Mouse (Mus musculus) midbrain, embryonic 13.5 days (tissue): Measurements from ENCODE around the gene Kcnh6. TPM values are rescaled to one million over a fixed set of nuclear protein-coding genes. Genes with fewer than 3 reads are reported as not detected.
A peak's percentile ranks its signal among the peaks of the same experiment; 100 is the strongest.

Experiments used
- ATAC-seq: fragments of 200-750 bp; cut with Nextera tagmentation; 2 replicates; pipeline ENCODE4 v1.8.0; 2017; ENCODE audit warnings: mild to moderate bottlenecking, moderate TSS enrichment, moderate library complexity
- H3K27ac ChIP-seq: fragments of 300-500 bp; sonication (generic); 2 replicates; pipeline ENCODE4 v1.5.1; 2015; ENCODE audit warnings: inconsistent platforms, mild to moderate bottlenecking, moderate library complexity
- H3K27me3 ChIP-seq: fragments of 300-500 bp; sonication (generic); 2 replicates; pipeline ENCODE4 v1.6.1; 2015; ENCODE audit warnings: mild to moderate bottlenecking, inconsistent platforms
- H3K36me3 ChIP-seq: fragments of 300-500 bp; sonication (generic); 2 replicates; pipeline ENCODE4 v1.6.1; 2015; ENCODE audit warnings: mild to moderate bottlenecking, inconsistent platforms
- H3K4me1 ChIP-seq: fragments of 300-500 bp; sonication (generic); replicated peaks from 2 replicates; pipeline ENCODE4 v1.6.1; 2015; ENCODE audit warnings: inconsistent platforms
- H3K4me2 ChIP-seq: fragments of 300-500 bp; sonication (generic); replicated peaks from 2 replicates; pipeline ENCODE4 v1.6.1; 2015; ENCODE audit warnings: moderate library complexity, mild to moderate bottlenecking, inconsistent platforms
- H3K4me3 ChIP-seq: fragments of 300-500 bp; sonication (generic); replicated peaks from 2 replicates; pipeline ENCODE4 v1.5.1; 2015; ENCODE audit warnings: mild to moderate bottlenecking, inconsistent platforms
- H3K9ac ChIP-seq: fragments of 300-500 bp; sonication (generic); replicated peaks from 2 replicates; pipeline ENCODE4 v1.6.1; 2015; ENCODE audit warnings: mild to moderate bottlenecking, inconsistent platforms
- H3K9me3 ChIP-seq: fragments of 300-500 bp; sonication (generic); 2 replicates; pipeline ENCODE4 v1.6.1; 2016; ENCODE audit warnings: mild to moderate bottlenecking, inconsistent platforms
- WGBS: fragments of 180-500 bp; shearing (Covaris S2); methylation state at CpG from one replicate; pipeline ENCODE4 v1.1.7; 2015; 5-methylcytosine and 5-hydroxymethylcytosine counted together
- polyA plus RNA-seq: library from polyadenylated mRNA; unstranded; fragments of >200 nt; fragmentation: Nextera tagmentation; extraction: Ambion mirVana; gene quantifications from 2 replicates; pipeline ENCODE4 v1.2.1, GENCODE M21; 2015

Kcnh6 gene
- polyA plus RNA-seq, 1 experiment from 2014 or later = 0.75 TPM

- 96% methylated on average over 3 of the region's 3 CpGs for WGBS
- Histone ChIP-seq H3K27me3 (no peaks in the 10 kb centered on the region), H3K36me3 (peaks cover 38% of the 10 kb centered on the region), H3K9me3 (no peaks in the 10 kb centered on the region), H3K4me1 (peaks cover under 1% of the 10 kb centered on the region; the same call in 1 of the 2 replicates), H3K9ac (no peak overlapping the region), H3K4me3 (no peak overlapping the region), H3K4me2 (no peak overlapping the region), H3K27ac (no peak overlapping the region)
- no peak for ATAC-seq
These were observed 37.9 kb downstream of the Kcnh6 start for GRCm38 (mm10) chr11:106045780-106046179.

DNA sequence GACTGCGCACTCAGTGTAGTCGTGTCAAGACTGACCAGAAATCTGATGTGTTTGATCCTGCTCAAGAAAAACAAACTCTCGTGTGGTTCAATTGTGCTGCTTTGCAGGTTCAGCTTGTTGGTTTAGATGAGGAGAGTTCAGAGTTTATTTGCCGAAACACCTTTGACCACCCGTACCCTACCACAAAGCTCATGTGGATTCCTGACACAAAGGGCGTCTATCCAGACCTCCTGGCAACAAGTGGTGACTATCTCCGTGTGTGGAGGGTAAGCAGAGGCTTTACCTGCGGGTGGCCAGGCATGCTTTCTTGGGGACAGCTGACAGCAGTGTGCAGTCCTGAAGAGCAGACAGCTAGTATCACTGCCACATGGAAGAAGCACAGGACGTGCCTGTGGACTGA is 38.7 kb downstream of the Kcnh6 start:
- H3K27ac ChIP-seq = no peak overlapping the region
- H3K4me2 ChIP-seq = no peak overlapping the region
- no peak overlapping the region for H3K4me3 ChIP-seq
- H3K36me3 ChIP-seq = peaks cover 46% of the 10 kb centered on the region
- no peaks in the 10 kb centered on the region for H3K4me1 ChIP-seq
- no peaks in the 10 kb centered on the region for H3K9me3 ChIP-seq
- no peak overlapping the region for H3K9ac ChIP-seq
- 90% methylated on average over 9 of the region's 9 CpGs for WGBS
- no peaks in the 10 kb centered on the region for H3K27me3 ChIP-seq
- no peak for ATAC-seq

DNA sequence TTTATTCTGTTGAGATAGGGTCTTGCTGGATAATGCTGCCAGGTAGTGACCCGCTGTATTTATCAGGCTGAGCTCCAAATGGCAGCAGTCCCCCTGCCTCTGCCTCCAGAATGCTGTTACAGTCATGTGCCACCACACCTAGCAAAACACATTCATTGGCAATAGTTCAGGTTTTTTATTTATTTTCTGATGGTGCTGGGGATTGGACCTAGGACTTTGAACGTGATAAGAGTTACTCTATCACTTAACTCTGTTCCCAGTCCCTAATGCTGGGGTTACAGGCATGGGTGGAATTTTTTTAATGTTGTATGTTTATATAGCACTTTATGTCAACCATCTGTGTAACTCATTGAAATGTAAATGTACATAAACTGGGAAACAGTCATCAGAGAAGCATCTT is 46.0 kb downstream of the Kcnh6 start:
- WGBS = 100% methylated on average over 2 of the region's 2 CpGs
- no peak overlapping the region for H3K4me3 ChIP-seq
- ATAC-seq = no peak
- no peak overlapping the region for H3K4me2 ChIP-seq
- H3K9me3 ChIP-seq = no peaks in the 10 kb centered on the region
- peaks cover 95% of the 10 kb centered on the region for H3K36me3 ChIP-seq
- no peak overlapping the region for H3K9ac ChIP-seq
- no peaks in the 10 kb centered on the region for H3K27me3 ChIP-seq
- no peaks in the 10 kb centered on the region for H3K4me1 ChIP-seq
- no peak overlapping the region for H3K27ac ChIP-seq

- Histone ChIP-seq H3K9ac (no peak overlapping the region), H3K36me3 (peaks cover 95% of the 10 kb centered on the region), H3K27ac (no peak overlapping the region), H3K4me1 (no peaks in the 10 kb centered on the region), H3K4me2 (no peak overlapping the region), H3K4me3 (no peak overlapping the region), H3K9me3 (no peaks in the 10 kb centered on the region), H3K27me3 (no peaks in the 10 kb centered on the region)
- no peak for ATAC-seq
- WGBS = 97% methylated on average over 8 of the region's 8 CpGs
These were observed 46.7 kb downstream of the Kcnh6 start for GRCm38 (mm10) chr11:106054600-106054999.

DNA sequence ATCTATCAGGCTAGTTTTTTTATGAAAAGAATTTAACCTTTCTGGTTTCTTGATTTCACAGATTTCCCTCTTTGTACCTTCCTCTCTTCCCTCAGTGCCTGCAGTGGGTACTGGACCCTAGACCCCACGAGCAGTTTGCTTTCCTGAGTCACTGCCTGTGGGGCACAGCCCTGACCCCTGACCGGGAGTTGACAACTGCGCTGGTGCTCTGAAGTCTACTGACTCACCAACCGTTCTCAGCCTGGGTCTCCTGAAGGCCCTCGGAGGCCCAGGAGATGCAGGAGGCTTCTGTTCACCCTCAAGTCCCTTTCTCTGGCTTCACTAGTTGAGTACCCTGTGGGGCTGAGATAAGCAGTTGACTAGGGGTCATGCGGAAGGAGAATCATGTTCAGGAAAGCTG is 47.4 kb downstream of the Kcnh6 start:
- 87% methylated on average over 6 of the region's 6 CpGs for WGBS
- peaks cover 96% of the 10 kb centered on the region for H3K36me3 ChIP-seq

GRCm38 (mm10) chr11:106056819-106057491 is 49.0 kb downstream of the Kcnh6 start:
- H3K27ac ChIP-seq = no peak overlapping the region
- no peaks in the 10 kb centered on the region for H3K27me3 ChIP-seq
- H3K9me3 ChIP-seq = no peaks in the 10 kb centered on the region
- WGBS = 92% methylated on average over 8 of the region's 8 CpGs
- H3K4me1 ChIP-seq = no peaks in the 10 kb centered on the region
- H3K4me3 ChIP-seq = no peak overlapping the region
- peaks cover 82% of the 10 kb centered on the region for H3K36me3 ChIP-seq
- no peak overlapping the region for H3K4me2 ChIP-seq
- no peak overlapping the region for H3K9ac ChIP-seq
- no peak for ATAC-seq

More for the DNA sequence above, 47.4 kb downstream of the Kcnh6 start:
- H3K27me3 ChIP-seq = no peaks in the 10 kb centered on the region
- no peak overlapping the region for H3K27ac ChIP-seq
- no peaks in the 10 kb centered on the region for H3K4me1 ChIP-seq
- H3K9ac ChIP-seq = no peak overlapping the region
- no peak overlapping the region for H3K4me2 ChIP-seq
- ATAC-seq = no peak
- no peak overlapping the region for H3K4me3 ChIP-seq
- H3K9me3 ChIP-seq = no peaks in the 10 kb centered on the region

GRCm38 (mm10) chr11:106058020-106058419 is 50.1 kb downstream of the Kcnh6 start:
- Histone ChIP-seq H3K4me2 (no peak overlapping the region), H3K9me3 (no peaks in the 10 kb centered on the region), H3K27ac (no peak overlapping the region), H3K27me3 (no peaks in the 10 kb centered on the region), H3K36me3 (peaks cover 72% of the 10 kb centered on the region), H3K4me3 (no peak overlapping the region), H3K9ac (no peak overlapping the region), H3K4me1 (no peaks in the 10 kb centered on the region)
- 83% methylated on average over 8 of the region's 8 CpGs for WGBS
- no peak for ATAC-seq

- 100% methylated on average over 1 of the region's 1 CpGs for WGBS
- H3K27me3 ChIP-seq = no peaks in the 10 kb centered on the region
- no peaks in the 10 kb centered on the region for H3K9me3 ChIP-seq
- no peak overlapping the region for H3K4me3 ChIP-seq
- peaks cover 47% of the 10 kb centered on the region for H3K36me3 ChIP-seq
- 0 out of 2 replicates have a peak, but pooled peaks cover 6% of the 10 kb centered on the region for H3K4me1 ChIP-seq
- H3K27ac ChIP-seq = no peak overlapping the region
- no peak overlapping the region for H3K9ac ChIP-seq
- no peak overlapping the region for H3K4me2 ChIP-seq
- no peak for ATAC-seq
These were observed 52.6 kb downstream of the Kcnh6 start for GRCm38 (mm10) chr11:106060549-106060948.

DNA sequence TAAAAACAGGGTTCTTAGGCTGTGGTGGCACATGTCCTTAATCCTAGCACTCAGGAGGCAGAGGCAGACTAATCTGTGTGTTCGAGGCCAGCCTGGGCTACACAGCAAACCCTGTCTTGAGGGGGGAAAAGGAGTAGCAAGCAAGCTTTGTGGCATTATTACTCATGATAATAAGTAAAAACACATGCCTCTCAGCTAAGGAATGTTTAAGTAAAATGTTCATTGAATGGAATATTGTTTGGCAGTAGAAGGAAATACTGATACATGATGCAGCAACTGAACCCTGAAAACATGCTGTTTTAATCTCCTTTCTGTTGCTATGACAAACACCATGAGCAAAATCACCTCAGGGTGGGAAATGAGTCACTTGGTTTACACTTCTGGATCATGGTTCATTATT is 53.4 kb downstream of the Kcnh6 start:
- H3K4me3 ChIP-seq = no peak overlapping the region
- 0 out of 2 replicates have a peak, but pooled peaks cover 7% of the 10 kb centered on the region for H3K4me1 ChIP-seq
- no peak overlapping the region for H3K27ac ChIP-seq
- WGBS = 89% methylated on average over 1 of the region's 1 CpGs
- no peak overlapping the region for H3K4me2 ChIP-seq
- peaks cover 39% of the 10 kb centered on the region for H3K36me3 ChIP-seq
- no peak overlapping the region for H3K9ac ChIP-seq
- no peak for ATAC-seq
- no peaks in the 10 kb centered on the region for H3K9me3 ChIP-seq
- no peaks in the 10 kb centered on the region for H3K27me3 ChIP-seq

- Histone ChIP-seq H3K9me3 (no peaks in the 10 kb centered on the region), H3K27ac (no peak overlapping the region), H3K4me2 (no peak overlapping the region), H3K4me1 (peaks cover 15% of the 10 kb centered on the region), H3K36me3 (peaks cover 15% of the 10 kb centered on the region), H3K4me3 (no peak overlapping the region), H3K27me3 (no peaks in the 10 kb centered on the region), H3K9ac (no peak overlapping the region)
- 83% methylated on average over 5 of the region's 5 CpGs for WGBS
- no peak for ATAC-seq
These were observed 55.8 kb downstream of the Kcnh6 start for GRCm38 (mm10) chr11:106063756-106064155.

GRCm38 (mm10) chr11:106065073-106065922 is 57.4 kb downstream of the Kcnh6 start:
- peak overlapping the region; percentile 88; the same call in 1 of the 2 replicates for H3K9ac ChIP-seq
- H3K36me3 ChIP-seq = no peaks in the 10 kb centered on the region
- H3K4me1 ChIP-seq = peaks cover 15% of the 10 kb centered on the region
- peak overlapping the region; percentile 89 for H3K4me3 ChIP-seq
- ATAC-seq = no peak; the same call in 1 of the 2 replicates
- no peak overlapping the region for H3K27ac ChIP-seq
- H3K4me2 ChIP-seq = peak overlapping the region; percentile 93
- no peaks in the 10 kb centered on the region for H3K27me3 ChIP-seq
- whole genome bisulfite sequencing = 45% methylated on average over 18 of the region's 18 CpGs
- no peaks in the 10 kb centered on the region for H3K9me3 ChIP-seq

GRCm38 (mm10) chr11:106065923-106066571 is 58.1 kb downstream of the Kcnh6 start, which contains the start of gene Taco1:
TSS of gene Taco1 (plus strand) at chr11:106066061.
- ATAC-seq = peak; percentile 99
- under 1% methylated on average over 49 of the region's 49 CpGs for WGBS
- Histone ChIP-seq H3K9me3 (no peaks in the 10 kb centered on the region), H3K27me3 (no peaks in the 10 kb centered on the region), H3K9ac (peak within 1 kb of the TSS; percentile 88), H3K4me3 (peak within 1 kb of the TSS; percentile 89), H3K36me3 (no peaks in the 10 kb centered on the region), H3K4me1 (peaks cover 15% of the 10 kb centered on the region), H3K27ac (peak within 1 kb of the TSS; percentile 71), H3K4me2 (peak within 1 kb of the TSS; percentile 93)
